Mouse (Mus musculus): Measurements from ENCODE around the gene Zfp605.
"Not testable (repeated sequence)": the region's sequence is repeated elsewhere in the genome, so short reads cannot be mapped to it uniquely, and the experiment has no call there.

The Zfp605 gene

GRCm38 (mm10) chr5:110109991-110110441, at the start of gene Zfp605:
TSS of gene Zfp605 (plus strand) at chr5:110110092.
- peak; percentile 89 for DNase-seq

- not testable (repeated sequence) for DNase-seq
These were observed 37.5 kb upstream of the Zfp605 start, which contains the start of gene Gm17655 for GRCm38 (mm10) chr5:110072413-110072812. TSS of gene Gm17655 (minus strand) at chr5:110072513.

GRCm38 (mm10) chr5:110082961-110083360, 26.9 kb upstream of the Zfp605 start:
- DNase-seq: no peak

GRCm38 (mm10) chr5:110086161-110086866, 23.6 kb upstream of the Zfp605 start:
- no peak for DNase-seq

- no peak for DNase-seq
These were observed 18.3 kb upstream of the Zfp605 start for GRCm38 (mm10) chr5:110091546-110091945.

GRCm38 (mm10) chr5:110094030-110094846, 15.7 kb upstream of the Zfp605 start, which contains the start of gene Gm35315:
TSS of gene Gm35315 (minus strand) at chr5:110094420.
- DNase-seq: peak; percentile 85

- no peak for DNase-seq
These were observed 15.1 kb upstream of the Zfp605 start for GRCm38 (mm10) chr5:110094847-110095213.

- peak; percentile 57 for DNase-seq
These were observed 10.9 kb upstream of the Zfp605 start for GRCm38 (mm10) chr5:110098991-110099477.

- no peak for DNase-seq
These were observed 10.0 kb upstream of the Zfp605 start, which contains the start of gene Plcxd1 for GRCm38 (mm10) chr5:110099656-110100580. TSS of gene Plcxd1 (plus strand) at chr5:110099969.

GRCm38 (mm10) chr5:110100921-110101631, 8.8 kb upstream of the Zfp605 start:
- DNase-seq: peak; percentile 29

GRCm38 (mm10) chr5:110101716-110102347, 8.1 kb upstream of the Zfp605 start:
- peak; percentile 80 for DNase-seq

- DNase-seq: peak; percentile 7
These were observed 7.5 kb upstream of the Zfp605 start for GRCm38 (mm10) chr5:110102429-110102828.

GRCm38 (mm10) chr5:110102853-110103625, 6.9 kb upstream of the Zfp605 start:
- peak; percentile 13 for DNase-seq

- DNase-seq: peak; percentile 12
These were observed 5.8 kb upstream of the Zfp605 start for GRCm38 (mm10) chr5:110103901-110104615.

GRCm38 (mm10) chr5:110104616-110105380, 5.1 kb upstream of the Zfp605 start:
- DNase-seq: peak; percentile 15

GRCm38 (mm10) chr5:110106140-110106871, 3.6 kb upstream of the Zfp605 start:
- DNase-seq: peak; percentile 24

GRCm38 (mm10) chr5:110106901-110107564, 2.9 kb upstream of the Zfp605 start:
- DNase-seq: peak; percentile 20
